Mouse (Mus musculus) cerebellum, adult (tissue): ENCODE measurements around the gene Rps13.
"Not testable (repeated sequence)": the region's sequence is repeated elsewhere in the genome, so short reads cannot be mapped to it uniquely, and the experiment has no call there.

ENCODE experiments used
- ATAC-seq: cut with Nextera tagmentation; 2 replicates; pipeline ENCODE4 v1.9.2; 2017; ENCODE audit warnings: mild to moderate bottlenecking, moderate library complexity, mixed read lengths; ENCODE audit not compliant: insufficient number of reproducible peaks, low FRiP score, low TSS enrichment

Gene Rps13

DNA sequence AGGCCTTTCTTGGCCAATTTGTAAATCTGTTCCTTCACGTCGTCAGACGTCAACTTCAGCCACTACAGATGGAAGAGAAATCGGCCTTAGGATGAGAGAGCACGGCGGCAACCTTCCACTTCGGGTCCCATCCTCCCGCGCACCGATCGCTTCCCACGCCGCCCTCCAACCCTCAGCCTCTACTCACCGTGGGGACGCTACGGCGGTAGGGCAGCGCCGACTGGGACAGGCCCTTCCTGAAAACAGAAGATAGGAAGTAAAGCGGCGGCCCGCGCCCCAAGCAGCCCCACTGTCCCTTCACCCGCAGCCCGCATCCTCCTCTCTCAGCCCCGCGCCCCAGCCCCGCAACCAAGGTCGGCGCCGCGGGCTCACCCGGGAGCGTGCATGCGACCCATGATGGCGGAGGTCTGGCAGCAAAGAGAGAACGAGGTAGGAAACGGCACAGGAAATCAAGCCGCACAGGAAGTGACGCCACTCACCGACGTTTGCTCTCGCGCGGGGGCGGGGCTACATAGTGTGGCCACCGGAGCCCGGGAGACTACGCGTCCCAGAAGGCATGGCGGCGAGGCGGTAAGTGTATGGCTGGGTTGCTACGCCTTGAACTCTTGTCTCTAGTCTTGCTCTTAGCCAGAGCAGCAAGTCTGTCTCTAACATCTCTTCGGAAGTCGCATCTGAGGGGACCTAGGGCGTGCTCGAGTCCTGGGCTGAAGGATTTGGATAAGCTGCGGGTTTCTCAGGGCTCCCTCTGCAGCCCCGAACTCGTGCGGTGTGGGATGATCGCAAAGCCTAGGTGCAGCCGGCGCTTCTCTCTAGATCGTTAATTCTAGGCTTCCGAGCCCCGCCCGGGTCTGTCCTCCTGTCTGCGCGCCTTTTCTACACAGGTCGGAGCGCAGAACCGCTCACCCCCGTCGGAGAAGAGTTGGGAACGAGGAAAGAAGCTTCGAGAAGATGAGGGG lies at the start of gene Rps13:
Gene Rps13, minus strand, starts transcription at position 483 of the 956 bp plus-strand sequence.
- ATAC-seq = peak; percentile 99

DNA sequence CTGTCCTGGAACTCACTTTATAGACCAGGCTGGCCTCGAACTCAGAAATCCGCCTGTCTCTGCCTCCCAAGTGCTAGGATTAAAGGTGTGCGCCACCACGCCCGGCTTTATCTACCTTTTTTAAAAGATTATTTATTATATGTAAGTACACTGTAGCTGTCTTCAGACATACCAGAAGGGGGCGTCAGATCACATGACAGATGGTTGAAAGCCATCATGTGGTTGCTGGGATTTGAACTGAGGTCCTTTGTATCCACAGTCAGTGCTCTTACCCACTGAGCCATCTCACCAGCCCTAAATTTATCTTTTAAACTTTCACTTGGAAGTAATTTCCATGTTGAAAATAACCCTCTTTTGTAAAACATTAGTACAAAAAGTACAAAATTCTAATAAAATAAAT lies 45.2 kb upstream of the Rps13 start:
- not testable (repeated sequence) for ATAC-seq

DNA sequence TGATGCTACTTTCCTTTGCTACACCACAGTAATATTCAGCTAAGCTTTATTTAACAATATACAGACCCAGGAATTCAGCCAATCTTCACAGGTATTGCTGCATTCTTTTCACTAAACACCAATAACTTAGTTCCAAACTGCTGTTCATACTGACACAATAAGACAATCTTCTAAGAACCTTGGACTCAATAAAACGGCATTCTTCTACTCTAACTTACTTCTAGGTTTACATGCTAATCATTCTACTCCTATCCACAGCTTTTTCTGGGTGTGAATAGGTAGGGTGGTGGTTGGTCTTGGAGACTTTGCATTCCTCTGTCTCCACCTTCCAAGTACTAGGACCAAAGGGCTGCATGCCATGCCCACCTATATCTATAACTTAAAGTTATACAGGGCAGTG lies 40.3 kb upstream of the Rps13 start:
- ATAC-seq = no peak

DNA sequence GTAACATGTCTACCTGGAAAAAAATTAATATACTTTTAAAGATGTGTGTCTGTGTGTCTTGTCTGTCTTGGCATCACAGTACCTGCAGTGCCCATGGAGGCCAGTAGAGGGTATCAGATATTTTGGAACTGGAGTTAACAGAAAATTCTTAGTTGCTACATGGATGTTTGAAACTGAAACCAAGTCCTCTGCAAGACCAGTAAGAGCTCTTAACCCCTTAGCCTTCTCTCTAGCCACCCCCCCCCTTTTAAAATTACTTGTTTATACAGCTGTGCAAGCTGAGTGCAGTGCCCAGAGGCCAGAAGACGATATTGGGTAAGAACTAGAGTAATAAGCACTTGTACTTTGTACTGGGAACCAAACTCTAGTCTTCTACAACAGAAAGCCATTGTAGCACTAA lies 2.2 kb upstream of the Rps13 start:
- ATAC-seq = no peak

DNA sequence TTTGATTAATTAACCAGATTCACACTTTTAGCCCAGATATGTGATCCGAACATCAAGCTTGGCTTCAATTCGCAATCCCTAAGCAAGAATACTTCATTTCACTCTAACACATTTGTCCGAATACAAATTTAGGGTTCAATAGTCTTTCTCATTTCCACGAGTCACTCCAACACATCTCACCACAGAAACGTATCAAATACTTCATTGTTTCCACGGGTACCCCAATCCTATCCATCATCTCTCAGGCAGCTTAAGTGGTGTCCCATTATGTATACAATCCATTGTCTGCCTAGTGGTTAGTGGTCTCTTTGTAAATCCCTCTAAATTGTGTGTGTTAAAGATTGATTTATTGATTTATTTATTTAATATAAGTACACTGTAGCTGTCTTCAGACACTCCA lies 1.1 kb upstream of the Rps13 start:
- ATAC-seq = no peak

DNA sequence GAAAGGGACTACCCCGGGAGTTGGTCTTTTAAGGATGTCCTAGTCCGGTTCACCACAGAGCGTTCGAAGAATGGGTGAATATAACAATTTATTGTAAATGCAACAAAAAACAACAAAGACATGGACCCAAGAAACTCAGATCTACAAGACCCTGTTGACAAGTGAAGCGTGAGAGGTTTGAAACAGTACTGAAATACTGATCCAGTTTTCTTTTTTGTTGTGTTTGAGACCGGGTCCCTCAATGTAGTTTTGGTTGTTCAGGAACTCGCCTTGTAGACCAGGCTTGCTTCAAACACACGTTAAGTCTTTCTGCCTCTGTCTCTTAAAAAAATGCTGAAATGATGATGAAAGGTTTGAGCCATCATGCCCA lies 659 bp upstream of the Rps13 start:
- no peak for ATAC-seq

DNA sequence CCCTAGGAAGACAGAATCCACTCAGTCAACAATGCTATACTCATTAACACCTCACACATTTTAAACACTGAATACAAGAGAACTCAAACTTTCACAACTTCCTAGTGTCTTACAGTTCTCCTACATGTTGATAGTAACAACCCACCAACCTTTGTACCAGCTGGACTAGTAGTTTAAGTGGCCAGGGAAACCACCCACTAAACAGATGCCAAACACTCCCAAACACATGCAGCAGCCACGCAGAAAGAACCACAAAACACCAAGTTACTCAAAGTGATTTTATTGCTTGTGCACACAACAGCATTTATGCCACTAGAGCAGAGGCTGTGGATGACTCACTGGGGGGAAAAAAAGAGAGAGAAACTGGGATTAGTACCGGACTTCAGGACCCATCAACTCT lies 2.7 kb downstream of the Rps13 start:
- no peak for ATAC-seq

DNA sequence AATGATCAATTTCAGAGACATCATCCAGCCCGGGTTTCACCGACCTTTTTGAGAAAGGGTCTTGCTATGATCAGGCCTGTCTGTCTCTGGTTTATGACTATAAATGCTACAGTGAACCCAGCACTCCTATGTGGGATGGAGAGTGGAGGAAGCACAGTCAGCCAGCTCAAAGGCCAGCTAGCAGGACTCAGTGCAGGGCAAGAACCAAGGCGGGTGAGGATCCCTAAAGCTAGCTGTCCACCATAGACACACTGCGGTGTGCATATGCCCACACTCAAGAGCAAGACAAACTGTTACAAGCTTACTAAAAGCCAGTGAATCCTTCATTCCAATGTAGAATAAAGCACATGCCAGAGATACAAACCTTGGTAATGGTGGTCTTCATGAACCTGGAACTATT lies 4.1 kb downstream of the Rps13 start:
- no peak for ATAC-seq

DNA sequence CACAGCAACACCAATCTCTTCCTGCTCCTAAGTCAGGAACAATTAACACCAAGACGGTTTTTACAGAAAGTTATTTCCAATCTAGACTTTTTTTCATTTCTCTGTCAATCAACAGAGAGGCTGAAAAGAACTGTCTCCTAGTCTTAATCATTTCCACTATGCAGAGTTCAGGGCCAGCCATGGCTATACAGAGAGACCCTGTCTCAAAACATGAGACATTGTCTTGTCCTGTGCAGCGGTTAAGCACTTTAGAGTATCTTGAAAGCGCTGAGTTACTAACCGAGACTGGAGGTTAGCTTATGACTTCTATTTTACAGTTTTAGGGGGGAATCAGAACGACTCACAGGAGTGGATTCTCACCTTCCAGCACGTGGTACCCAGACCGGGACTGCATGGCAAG lies 5.2 kb downstream of the Rps13 start:
- no peak for ATAC-seq

DNA sequence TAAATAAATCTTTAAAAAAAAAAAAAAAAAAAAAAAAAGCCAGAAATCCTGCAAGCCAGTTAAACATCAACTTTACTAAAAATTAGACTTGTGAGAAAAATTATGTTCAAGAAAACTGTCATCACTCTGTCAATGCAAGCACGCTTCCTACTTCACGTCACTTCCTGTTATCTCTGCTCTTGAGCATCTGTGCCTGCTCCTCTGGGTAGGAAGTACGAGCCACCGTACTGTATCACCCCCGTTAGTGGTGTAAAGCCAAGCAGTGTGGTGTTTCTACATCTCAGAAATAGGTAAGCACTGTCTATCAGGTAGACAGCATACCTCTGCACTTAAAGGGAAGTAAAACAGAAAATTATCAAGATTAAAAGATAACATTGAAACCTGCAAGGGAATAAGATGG lies 6.1 kb downstream of the Rps13 start:
- no peak for ATAC-seq

DNA sequence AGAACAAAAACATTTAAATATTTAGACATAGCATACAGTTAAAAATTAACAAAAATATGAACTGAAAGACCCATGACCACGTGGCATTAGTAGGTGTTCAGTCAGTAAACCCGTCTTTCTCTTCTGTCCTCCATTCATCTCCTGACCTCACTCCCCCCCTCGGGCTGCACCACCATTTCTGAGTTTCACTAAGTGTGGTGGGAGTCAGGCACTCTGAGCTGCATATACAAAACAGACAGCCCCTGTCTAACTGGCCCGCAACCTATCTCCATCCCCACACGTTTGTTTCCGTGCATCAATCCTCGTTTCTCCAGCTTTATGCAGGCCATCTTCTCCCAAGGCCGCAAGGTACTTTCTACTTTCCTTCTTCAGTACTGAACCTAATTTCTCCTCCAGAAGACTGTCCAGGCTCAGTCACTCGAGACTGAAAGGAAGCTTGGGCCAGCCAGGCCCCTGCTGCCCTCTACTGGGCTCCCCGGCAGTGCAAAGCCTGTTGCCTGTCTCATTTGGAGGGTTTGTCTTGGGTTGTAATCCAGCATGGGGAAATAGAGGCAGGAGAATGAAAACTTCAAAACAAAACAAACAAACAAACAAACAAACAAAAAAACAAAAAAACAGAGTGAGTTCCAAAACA lies 10.5 kb downstream of the Rps13 start:
- ATAC-seq = peak; percentile 72

DNA sequence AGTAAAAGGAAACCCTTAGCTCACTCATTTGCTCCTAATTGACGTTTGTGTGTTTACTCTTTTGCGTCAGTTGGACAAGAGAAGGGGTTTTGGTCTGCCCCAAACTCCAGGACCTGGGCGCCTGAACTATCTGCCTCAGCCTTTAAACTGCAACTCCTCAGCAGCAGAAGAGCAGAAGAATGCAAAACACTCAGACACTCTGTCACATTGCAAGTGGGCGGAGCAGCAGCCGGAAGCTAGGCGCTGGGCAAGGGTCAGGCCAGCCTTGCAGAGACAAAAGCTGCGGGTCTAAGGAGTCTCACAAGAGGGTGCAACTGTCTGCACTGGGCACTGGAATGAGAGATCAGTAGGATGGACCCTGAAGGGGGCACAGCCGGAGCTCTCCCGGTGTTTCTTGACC lies 24.5 kb downstream of the Rps13 start:
- ATAC-seq = no peak

DNA sequence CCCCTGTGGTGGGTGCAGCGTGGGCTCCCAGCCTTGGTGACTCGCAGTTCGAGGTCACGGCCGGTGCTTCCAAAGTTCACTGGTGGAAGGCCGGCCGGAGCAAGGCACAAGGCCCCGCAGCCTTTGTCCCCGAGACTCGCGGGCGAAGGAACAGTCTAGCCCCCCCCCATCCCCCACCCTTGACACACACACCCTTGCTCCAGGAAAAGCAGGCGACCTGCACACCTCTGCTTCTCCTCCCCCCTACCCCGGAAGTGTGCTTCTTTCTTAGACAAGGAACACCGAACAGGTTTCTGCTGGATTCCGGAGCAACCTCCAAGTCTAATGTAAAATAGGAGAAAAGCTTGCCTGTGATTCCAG lies 25.4 kb downstream of the Rps13 start:
- ATAC-seq = no peak

DNA sequence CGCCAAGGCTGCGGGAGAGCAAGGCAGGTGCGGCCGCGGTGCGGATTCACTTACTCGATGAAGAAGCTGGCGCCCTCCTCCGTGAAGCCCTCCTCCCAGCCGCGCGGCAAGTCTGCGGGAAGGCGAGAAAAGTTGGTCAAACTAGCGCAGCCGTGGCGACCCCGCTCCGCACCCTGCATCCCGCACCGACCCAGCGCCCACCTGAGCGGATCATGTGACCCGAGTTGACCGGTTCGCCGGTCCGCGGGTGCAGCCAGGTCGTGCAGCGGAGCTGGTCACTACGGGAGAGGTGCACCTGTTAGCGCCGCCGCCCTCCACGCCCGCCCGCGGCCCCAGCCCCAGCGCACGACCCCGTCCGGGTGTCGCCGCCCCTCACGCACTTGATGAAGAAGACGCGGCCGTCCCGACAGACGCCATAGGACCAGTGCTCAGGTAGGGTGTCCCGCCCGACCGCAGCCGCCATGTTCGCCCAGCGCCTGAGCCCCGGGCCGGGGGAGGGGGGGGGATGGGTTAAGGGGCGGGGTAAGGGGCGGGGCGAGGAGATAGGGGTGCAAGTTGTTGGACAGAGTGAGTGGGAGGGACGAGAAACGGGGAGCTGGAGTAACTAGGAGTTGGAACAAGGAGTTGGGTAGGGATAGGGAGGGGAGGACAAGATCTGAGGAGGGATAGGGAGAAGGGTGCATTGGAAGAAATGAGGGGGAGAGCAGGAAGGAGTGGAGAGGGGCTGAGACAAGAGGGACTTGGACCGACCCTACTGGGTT lies 25.9 kb downstream of the Rps13 start, which contains the start of gene Plekha7:
Gene Plekha7, minus strand, starts transcription at position 506 of the 761 bp plus-strand sequence.
- ATAC-seq = 0 out of 2 replicates have a peak, but pooled peaks have one; percentile 47

DNA sequence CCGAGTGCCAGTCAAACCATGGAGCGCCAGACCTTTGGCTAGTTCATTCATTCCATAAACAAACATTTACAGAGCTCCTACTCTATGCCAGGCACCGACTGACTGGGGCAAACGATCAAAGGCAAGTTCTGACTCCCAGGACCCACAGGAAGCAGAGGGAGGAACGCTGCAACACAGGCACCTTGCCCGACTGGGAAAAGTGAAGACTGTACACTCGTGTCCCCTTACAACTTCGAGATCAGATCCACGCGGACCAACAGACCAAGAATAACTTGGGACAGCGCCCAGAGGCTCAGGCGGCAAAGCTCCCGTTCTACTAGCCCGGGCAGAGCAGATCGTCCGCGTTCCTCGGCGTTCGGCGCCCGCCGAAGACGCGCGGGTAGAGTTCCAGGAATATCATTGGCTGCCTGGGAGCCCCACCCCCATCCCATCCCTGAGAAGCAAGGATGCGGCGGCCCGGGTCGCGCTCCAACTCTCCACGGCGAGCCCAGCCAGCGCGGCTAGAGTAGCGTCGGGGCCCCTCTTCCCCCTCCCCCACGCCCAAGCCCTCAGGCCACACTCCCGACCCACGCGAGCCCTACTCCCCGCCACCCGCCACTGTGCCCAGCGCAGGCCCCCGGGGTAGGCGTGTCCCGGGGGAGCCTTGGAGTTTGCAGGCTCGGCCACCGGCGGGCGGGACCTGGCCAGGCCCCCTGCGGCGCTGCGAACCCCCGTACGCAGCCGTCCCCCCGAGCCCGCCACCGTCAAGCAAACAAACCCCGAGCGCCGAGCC lies 26.7 kb downstream of the Rps13 start:
- ATAC-seq = peak; percentile 49; the same call in 1 of the 2 replicates

DNA sequence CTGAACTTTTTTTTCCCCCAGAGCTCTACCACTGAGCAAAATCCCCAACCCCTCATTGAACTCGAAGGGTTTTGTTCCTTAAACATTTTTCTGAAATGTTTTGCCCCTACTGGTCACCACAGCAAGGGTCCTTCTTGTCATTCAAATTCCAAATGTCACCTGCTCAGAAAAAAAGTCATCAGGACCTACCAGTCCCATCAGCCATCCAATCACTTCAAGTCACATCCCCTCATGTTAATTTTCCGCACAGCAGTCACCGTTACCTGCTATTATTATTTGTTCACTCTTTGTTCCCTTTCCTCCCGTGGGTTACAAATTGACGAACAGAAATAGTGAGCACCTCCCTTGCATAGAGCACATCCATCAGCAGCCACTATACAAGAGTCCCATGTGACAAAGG lies 27.4 kb downstream of the Rps13 start:
- ATAC-seq = no peak

DNA sequence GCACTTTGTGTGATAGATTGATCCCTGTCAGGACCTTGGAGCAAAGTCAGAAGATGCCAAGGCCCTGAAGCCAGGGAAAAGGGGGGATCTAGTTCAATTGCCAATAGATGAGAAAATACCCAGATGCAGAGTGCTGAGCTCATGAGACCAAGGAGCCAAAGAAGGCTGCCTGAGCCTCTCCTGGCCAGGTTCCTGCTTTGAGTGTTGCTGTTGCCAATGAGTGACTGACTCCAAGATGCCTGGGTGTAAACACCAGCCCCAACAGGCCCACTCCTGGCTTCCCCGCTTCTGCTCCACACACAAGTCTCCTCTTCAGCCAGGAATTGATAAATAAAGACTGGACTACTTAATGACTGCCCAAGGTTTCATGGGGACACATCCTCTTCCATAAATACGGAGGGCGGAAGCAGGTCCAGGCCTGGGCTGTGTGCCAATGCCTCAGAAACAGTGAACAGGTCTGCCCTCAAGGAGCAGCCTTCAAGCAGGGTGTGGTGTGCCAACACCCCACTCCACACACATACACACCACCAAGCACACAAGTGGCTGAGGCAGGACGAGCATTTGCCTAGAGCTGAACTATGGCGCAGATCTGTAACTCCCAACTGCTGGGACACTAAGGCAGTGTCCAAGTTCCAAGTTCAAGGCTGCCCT lies 32.2 kb downstream of the Rps13 start:
- ATAC-seq = no peak

DNA sequence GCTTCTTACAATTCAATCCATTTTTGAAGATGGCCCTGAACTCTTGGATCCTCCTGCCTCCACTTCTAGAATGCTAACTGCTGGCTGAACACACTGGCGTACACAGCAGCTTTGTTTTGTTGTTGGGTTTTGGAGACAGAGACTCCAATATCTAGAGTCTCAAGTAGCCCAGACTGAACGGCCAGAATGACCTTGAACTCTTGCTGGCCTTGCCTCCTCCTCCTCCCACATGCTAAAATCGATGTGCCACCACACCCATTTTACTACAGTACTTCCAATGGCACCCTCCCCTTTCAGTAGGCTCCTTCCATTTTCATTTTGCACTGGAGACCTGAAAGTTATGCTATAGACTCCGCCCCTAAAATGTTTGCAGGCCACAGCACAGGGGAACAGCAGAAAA lies 32.9 kb downstream of the Rps13 start:
- no peak for ATAC-seq

DNA sequence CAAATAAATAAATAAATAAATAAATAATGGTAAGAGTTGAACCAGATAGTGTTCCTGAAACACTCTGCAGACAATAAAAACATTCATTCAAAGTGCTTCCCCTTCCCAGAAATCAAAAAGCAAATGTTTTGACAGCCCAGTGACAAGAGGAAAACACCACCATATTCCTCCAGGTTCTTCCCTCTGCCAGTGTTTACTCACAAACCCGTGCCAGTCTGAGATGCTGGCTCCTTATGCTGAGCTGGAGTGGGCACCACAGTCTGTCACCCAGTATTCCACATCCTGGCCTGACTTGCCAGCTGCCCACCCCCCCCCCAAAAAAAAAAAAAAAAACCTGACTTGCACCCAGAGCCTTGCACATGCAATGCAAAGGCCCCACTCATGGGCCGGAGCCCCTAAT lies 35.1 kb downstream of the Rps13 start:
- no peak for ATAC-seq

DNA sequence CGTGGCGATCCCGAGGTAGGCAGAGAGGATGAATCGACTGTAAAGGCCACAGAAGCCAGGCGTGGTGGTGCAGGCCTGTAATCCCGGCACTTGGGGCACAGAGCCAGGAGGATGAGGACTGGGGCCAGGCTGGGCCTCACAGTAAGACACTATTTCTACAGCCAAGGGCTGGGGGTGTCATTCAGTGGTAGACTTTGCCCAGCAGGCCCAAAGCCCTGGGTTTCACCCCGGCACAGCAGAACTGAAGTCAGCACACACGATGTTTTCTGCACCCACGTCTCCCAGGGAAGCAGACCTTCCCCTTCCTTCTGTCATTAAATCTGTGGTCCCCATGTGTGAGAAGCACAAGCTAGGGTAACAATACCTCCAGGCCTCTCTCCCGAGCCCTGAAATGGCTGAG lies 35.6 kb downstream of the Rps13 start:
- no peak for ATAC-seq
